Mouse (Mus musculus): ENCODE data around the gene Izumo1. TPM values are rescaled to one million over a fixed set of nuclear protein-coding genes. Genes with fewer than 3 reads are reported as not detected.

Gene Izumo1
- polyA plus RNA-seq, 1 experiment from 2014 or later: 0.16 TPM

DNA sequence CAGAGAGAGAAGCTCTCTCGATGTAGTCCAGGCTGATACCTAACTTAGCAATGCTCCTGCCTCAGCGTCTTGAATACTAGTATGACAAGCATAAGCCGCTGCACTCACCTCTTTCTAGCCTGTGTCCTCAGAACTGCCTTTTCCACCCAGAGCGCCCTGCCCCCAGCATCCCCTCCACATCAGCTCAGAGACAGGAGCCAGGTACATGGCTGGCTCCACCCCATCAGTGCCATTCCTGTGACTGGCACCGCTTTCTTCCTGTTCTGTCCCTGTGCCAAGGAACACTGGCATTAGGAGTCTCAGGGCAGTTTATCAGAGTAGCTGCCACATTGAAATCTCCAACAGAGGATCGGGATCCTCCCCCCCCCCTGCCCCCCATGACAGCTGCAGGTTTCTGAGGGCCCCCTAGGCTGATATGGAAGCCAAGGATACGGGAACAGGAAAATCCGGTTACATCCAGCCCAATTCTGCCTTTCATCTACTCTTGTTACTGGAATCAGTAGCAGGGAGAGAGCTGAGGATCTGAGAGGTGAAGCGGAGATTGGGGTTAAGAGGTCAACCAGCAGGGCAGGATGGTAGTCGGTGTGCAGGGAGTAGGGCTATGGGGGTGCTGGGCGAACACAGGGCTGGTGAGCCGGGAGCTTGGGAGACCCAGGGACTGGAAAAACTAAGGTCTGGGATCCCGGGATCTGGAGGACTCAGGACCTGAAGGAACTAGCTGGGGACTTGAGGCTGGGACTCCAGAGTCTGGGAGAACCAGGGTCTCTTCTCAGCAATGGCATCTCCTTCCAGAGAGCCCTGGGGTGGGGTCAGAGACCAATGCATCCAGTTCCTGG is 43.9 kb downstream of the Izumo1 start:
- Histone ChIP-seq H3K4me3 (ENCODE audit: low read length) (no peak overlapping the region), H3K27ac (ENCODE audit: low read length) (no peak overlapping the region), H3K36me3 (ENCODE audit: control insufficient read depth, insufficient read depth, low read length) (no peaks in the 10 kb centered on the region), H3K27me3 (ENCODE audit: control insufficient read depth, insufficient read depth, low read depth, low read length) (no peaks in the 10 kb centered on the region), H3K4me1 (replicated peaks; ENCODE audit: control insufficient read depth, insufficient read depth, low read length) (peaks cover 9% of the 10 kb centered on the region), H3K4me2 (ENCODE audit: low read depth, low read length) (0 out of 2 replicates have a peak overlapping the region, but pooled peaks have one; percentile 0), H3K9ac (ENCODE audit: low read length) (peak overlapping the region; percentile 24; the same call in 1 of the 2 replicates), H3K9me3 (ENCODE audit: control insufficient read depth, low read length) (no peaks in the 10 kb centered on the region)
- WGBS: 32% methylated on average over 13 of the region's 13 CpGs
- peak; percentile 66; the same call in 1 of the 2 replicates for ATAC-seq (ENCODE audit: low read depth)

DNA sequence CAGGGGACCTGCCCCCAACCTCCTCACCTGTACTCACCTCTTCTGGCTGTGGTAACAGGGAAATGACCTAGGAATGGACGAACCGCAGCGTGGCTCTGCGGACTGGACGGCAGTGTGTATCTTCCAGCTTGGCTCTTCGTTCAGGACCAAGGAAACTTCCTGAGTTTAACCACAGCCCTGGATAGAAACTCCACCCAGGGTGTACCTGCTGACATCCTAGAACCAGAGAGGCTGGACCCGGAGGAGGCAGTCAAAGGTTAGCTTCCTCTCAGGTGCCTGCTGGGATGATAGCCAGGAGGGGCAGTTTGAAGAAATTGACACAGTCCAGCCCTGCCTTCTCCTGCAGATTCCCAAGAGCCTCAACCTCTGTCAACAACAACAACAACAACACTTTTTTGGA is 44.5 kb downstream of the Izumo1 start, which contains the start of gene Fut2:
Gene Fut2, minus strand, starts transcription at position 234 of the 400 bp plus-strand sequence.
- no peak for ATAC-seq (ENCODE audit: low read depth)
- H3K27ac ChIP-seq (ENCODE audit: low read length): no peak within 1 kb of the TSS
- peak within 1 kb of the TSS; percentile 24; the same call in 1 of the 2 replicates for H3K9ac ChIP-seq (ENCODE audit: low read length)
- no peaks in the 10 kb centered on the region for H3K36me3 ChIP-seq (ENCODE audit: control insufficient read depth, insufficient read depth, low read length)
- 0 out of 2 replicates have a peak within 1 kb of the TSS, but pooled peaks have one; percentile 0 for H3K4me2 ChIP-seq (ENCODE audit: low read depth, low read length)
- H3K9me3 ChIP-seq (ENCODE audit: control insufficient read depth, low read length): no peaks in the 10 kb centered on the region
- no peak within 1 kb of the TSS for H3K4me3 ChIP-seq (ENCODE audit: low read length)
- H3K27me3 ChIP-seq (ENCODE audit: control insufficient read depth, insufficient read depth, low read depth, low read length): no peaks in the 10 kb centered on the region
- peaks cover 9% of the 10 kb centered on the region for H3K4me1 ChIP-seq (replicated peaks; ENCODE audit: control insufficient read depth, insufficient read depth, low read length)
- 67% methylated on average over 7 of the region's 7 CpGs for WGBS

DNA sequence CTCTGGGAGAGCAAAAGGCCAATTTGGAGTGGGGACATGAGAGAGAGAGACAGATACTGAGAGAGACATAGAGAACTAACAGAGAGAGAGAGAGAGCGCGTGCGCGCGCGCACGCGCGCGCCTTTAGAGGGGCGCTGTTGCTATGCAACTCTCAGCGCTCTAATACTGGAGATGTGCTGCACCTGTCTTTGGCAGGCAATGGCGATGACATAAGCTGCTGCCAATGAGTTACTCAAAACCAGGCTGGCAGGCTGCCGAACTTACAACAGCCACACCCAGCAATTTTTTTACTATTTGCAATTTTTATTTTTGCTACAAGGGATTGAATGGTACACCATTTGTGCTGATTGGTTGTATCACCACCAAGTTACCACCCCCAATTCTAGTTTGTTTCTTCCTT is 46.1 kb downstream of the Izumo1 start:
- ATAC-seq (ENCODE audit: low read depth): no peak
- H3K9me3 ChIP-seq (ENCODE audit: control insufficient read depth, low read length): no peaks in the 10 kb centered on the region
- H3K27me3 ChIP-seq (ENCODE audit: control insufficient read depth, insufficient read depth, low read depth, low read length): no peaks in the 10 kb centered on the region
- H3K4me1 ChIP-seq (replicated peaks; ENCODE audit: control insufficient read depth, insufficient read depth, low read length): peaks cover 9% of the 10 kb centered on the region
- H3K27ac ChIP-seq (ENCODE audit: low read length): no peak overlapping the region
- 74% methylated on average over 14 of the region's 14 CpGs for WGBS
- no peak overlapping the region for H3K9ac ChIP-seq (ENCODE audit: low read length)
- H3K4me2 ChIP-seq (ENCODE audit: low read depth, low read length): no peak overlapping the region
- no peaks in the 10 kb centered on the region for H3K36me3 ChIP-seq (ENCODE audit: control insufficient read depth, insufficient read depth, low read length)
- H3K4me3 ChIP-seq (ENCODE audit: low read length): no peak overlapping the region

DNA sequence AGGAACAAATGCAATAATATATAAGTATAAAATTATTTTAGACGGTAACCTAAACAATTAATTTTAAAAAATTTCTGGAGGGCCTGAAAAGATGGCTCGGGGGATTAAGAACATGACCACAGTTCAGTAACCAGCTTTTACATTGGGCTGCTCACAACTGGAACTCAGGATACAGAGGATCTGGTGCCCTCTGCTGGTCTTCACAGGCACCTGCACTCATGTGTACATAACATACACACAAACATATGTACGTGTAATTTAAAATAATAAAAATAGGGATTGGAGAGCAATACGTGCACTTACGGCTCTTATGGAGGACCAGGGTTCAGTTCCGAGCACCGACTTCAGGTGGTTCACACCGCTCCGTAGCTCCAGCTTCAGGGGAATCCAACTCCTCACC is 47.3 kb downstream of the Izumo1 start:
- no peak overlapping the region for H3K9ac ChIP-seq (ENCODE audit: low read length)
- H3K36me3 ChIP-seq (ENCODE audit: control insufficient read depth, insufficient read depth, low read length): no peaks in the 10 kb centered on the region
- no peak overlapping the region for H3K4me2 ChIP-seq (ENCODE audit: low read depth, low read length)
- H3K27me3 ChIP-seq (ENCODE audit: control insufficient read depth, insufficient read depth, low read depth, low read length): no peaks in the 10 kb centered on the region
- no peaks in the 10 kb centered on the region for H3K9me3 ChIP-seq (ENCODE audit: control insufficient read depth, low read length)
- ATAC-seq (ENCODE audit: low read depth): no peak
- peaks cover 9% of the 10 kb centered on the region for H3K4me1 ChIP-seq (replicated peaks; ENCODE audit: control insufficient read depth, insufficient read depth, low read length)
- no peak overlapping the region for H3K4me3 ChIP-seq (ENCODE audit: low read length)
- H3K27ac ChIP-seq (ENCODE audit: low read length): no peak overlapping the region
- WGBS: 94% methylated on average over 9 of the region's 9 CpGs

DNA sequence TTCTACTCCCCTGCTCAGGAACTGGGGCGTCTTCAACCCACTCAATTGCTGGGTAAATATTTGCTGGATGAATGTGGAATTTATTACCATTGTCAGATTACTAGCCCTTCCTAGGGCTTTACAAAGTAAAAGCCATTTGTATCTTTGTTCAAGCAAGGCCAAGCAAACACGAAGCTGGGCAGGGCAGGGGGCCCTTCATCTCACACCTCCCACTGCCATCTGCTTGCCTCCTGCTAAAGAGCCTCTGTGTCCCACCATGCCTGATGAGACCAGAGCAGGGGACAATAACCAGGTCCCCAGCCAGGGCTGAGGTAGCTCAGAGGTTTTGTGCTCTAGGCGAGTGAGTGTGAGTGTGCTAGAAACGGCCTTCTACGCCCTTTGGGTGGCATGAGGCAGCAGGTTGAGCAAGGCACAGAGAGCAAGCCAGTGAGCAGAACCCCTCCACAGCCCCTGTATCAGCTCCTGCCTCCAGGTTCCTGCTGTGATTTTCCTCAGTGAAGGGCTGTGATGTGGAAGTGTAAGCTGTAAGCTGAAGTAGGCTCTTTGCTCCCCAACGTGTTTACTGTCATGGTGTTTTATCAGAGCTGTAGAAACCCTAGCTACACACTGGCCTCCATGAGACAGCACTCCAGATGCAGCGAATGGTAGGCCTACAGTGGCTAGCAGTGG is 56.1 kb downstream of the Izumo1 start:
- 52% methylated on average over 7 of the region's 7 CpGs for WGBS
- H3K27me3 ChIP-seq (ENCODE audit: control insufficient read depth, insufficient read depth, low read depth, low read length): no peaks in the 10 kb centered on the region
- no peak for ATAC-seq (ENCODE audit: low read depth)
- H3K4me2 ChIP-seq (ENCODE audit: low read depth, low read length): no peak overlapping the region
- H3K9ac ChIP-seq (ENCODE audit: low read length): no peak overlapping the region
- H3K4me1 ChIP-seq (replicated peaks; ENCODE audit: control insufficient read depth, insufficient read depth, low read length): peaks cover 13% of the 10 kb centered on the region
- H3K36me3 ChIP-seq (ENCODE audit: control insufficient read depth, insufficient read depth, low read length): no peaks in the 10 kb centered on the region
- H3K9me3 ChIP-seq (ENCODE audit: control insufficient read depth, low read length): no peaks in the 10 kb centered on the region
- H3K4me3 ChIP-seq (ENCODE audit: low read length): no peak overlapping the region
- H3K27ac ChIP-seq (ENCODE audit: low read length): no peak overlapping the region

Other genes with a start within 250 kb of the Izumo1 start
- gene Snrnp70, start 226.1 kb upstream of the Izumo1 start, polyA plus RNA-seq (2015; fragmentation: Nextera tagmentation; extraction: Ambion mirVana): 181 and 191 TPM in 2 replicates
- gene Kcna7, start 216.2 kb upstream of the Izumo1 start, polyA plus RNA-seq (2015; fragmentation: Nextera tagmentation; extraction: Ambion mirVana): not detected in 2 replicates
- gene Ntf5, start 208.1 kb upstream of the Izumo1 start, polyA plus RNA-seq (2015; fragmentation: Nextera tagmentation; extraction: Ambion mirVana): 3.2 and 3.5 TPM in 2 replicates
- gene Lhb, start 201.0 kb upstream of the Izumo1 start, polyA plus RNA-seq (2015; fragmentation: Nextera tagmentation; extraction: Ambion mirVana): 2.3 and 3.3 TPM in 2 replicates
- 53.8 and 54.1 TPM in 2 replicates for gene Gys1, start 187.0 kb upstream of the Izumo1 start, polyA plus RNA-seq (2015; fragmentation: Nextera tagmentation; extraction: Ambion mirVana)
- 159 and 160 TPM in 2 replicates for gene Ruvbl2, start 183.7 kb upstream of the Izumo1 start, polyA plus RNA-seq (2015; fragmentation: Nextera tagmentation; extraction: Ambion mirVana)
- 4,912 and 5,024 TPM in 2 replicates for gene Ftl1, start 161.9 kb upstream of the Izumo1 start, polyA plus RNA-seq (2015; fragmentation: Nextera tagmentation; extraction: Ambion mirVana)
- 135 and 136 TPM in 2 replicates for gene Bax, start 154.9 kb upstream of the Izumo1 start, polyA plus RNA-seq (2015; fragmentation: Nextera tagmentation; extraction: Ambion mirVana)
- 0.39 and 0.57 TPM in 2 replicates for gene Tulp2, start 139.9 kb upstream of the Izumo1 start, polyA plus RNA-seq (2015; fragmentation: Nextera tagmentation; extraction: Ambion mirVana)
- not detected in 2 replicates for gene Gm45808, start 135.0 kb upstream of the Izumo1 start, polyA plus RNA-seq (2015; fragmentation: Nextera tagmentation; extraction: Ambion mirVana)
- gene Dhdh, start 133.0 kb upstream of the Izumo1 start, polyA plus RNA-seq (2015; fragmentation: Nextera tagmentation; extraction: Ambion mirVana): 3.6 and 3.7 TPM in 2 replicates
- 254 and 266 TPM in 2 replicates for gene Nucb1, start 111.4 kb upstream of the Izumo1 start, polyA plus RNA-seq (2015; fragmentation: Nextera tagmentation; extraction: Ambion mirVana)
- gene Ppp1r15a, start 95.5 kb upstream of the Izumo1 start, polyA plus RNA-seq (2015; fragmentation: Nextera tagmentation; extraction: Ambion mirVana): 22.4 and 29.0 TPM in 2 replicates
- gene Plekha4, start 95.5 kb upstream of the Izumo1 start, polyA plus RNA-seq (2015; fragmentation: Nextera tagmentation; extraction: Ambion mirVana): 2.3 and 3.4 TPM in 2 replicates
- gene Hsd17b14, start 66.9 kb upstream of the Izumo1 start, polyA plus RNA-seq (2015; fragmentation: Nextera tagmentation; extraction: Ambion mirVana): 0.72 and 0.84 TPM in 2 replicates
- gene Bcat2, start 51.7 kb upstream of the Izumo1 start, polyA plus RNA-seq (2015; fragmentation: Nextera tagmentation; extraction: Ambion mirVana): 59.5 and 60.0 TPM in 2 replicates
- 0.16 and 0.91 TPM in 2 replicates for gene Fgf21, start 6.3 kb upstream of the Izumo1 start, polyA plus RNA-seq (2015; fragmentation: Nextera tagmentation; extraction: Ambion mirVana)
- 0.26 and 0.70 TPM in 2 replicates for gene Fut1, start 4.5 kb upstream of the Izumo1 start, polyA plus RNA-seq (2015; fragmentation: Nextera tagmentation; extraction: Ambion mirVana)
- gene Rasip1, start 5.7 kb downstream of the Izumo1 start, polyA plus RNA-seq (2015; fragmentation: Nextera tagmentation; extraction: Ambion mirVana): 16.1 and 16.4 TPM in 2 replicates
- 10.6 and 11.5 TPM in 2 replicates for gene Mamstr, start 18.2 kb downstream of the Izumo1 start, polyA plus RNA-seq (2015; fragmentation: Nextera tagmentation; extraction: Ambion mirVana)
- gene Fut2, start 44.6 kb downstream of the Izumo1 start, polyA plus RNA-seq (2015; fragmentation: Nextera tagmentation; extraction: Ambion mirVana): 0.60 and 0.70 TPM in 2 replicates
- 0.95 and 1.8 TPM in 2 replicates for gene Ntn5, start 62.2 kb downstream of the Izumo1 start, polyA plus RNA-seq (2015; fragmentation: Nextera tagmentation; extraction: Ambion mirVana)
- 0.74 and 0.84 TPM in 2 replicates for gene Sec1, start 72.6 kb downstream of the Izumo1 start, polyA plus RNA-seq (2015; fragmentation: Nextera tagmentation; extraction: Ambion mirVana)
- 2.3 and 3.3 TPM in 2 replicates for gene Car11, start 78.0 kb downstream of the Izumo1 start, polyA plus RNA-seq (2015; fragmentation: Nextera tagmentation; extraction: Ambion mirVana)
- 1.5 and 1.7 TPM in 2 replicates for gene Dbp, start 83.3 kb downstream of the Izumo1 start, polyA plus RNA-seq (2015; fragmentation: Nextera tagmentation; extraction: Ambion mirVana)
- 984 and 1,005 TPM in 2 replicates for gene Rpl18, start 93.6 kb downstream of the Izumo1 start, polyA plus RNA-seq (2015; fragmentation: Nextera tagmentation; extraction: Ambion mirVana)
- gene Sphk2, start 96.2 kb downstream of the Izumo1 start, polyA plus RNA-seq (2015; fragmentation: Nextera tagmentation; extraction: Ambion mirVana): 28.9 TPM in 2 replicates
- gene Fam83e, start 99.4 kb downstream of the Izumo1 start, polyA plus RNA-seq (2015; fragmentation: Nextera tagmentation; extraction: Ambion mirVana): 2.0 and 2.1 TPM in 2 replicates
- not detected in 2 replicates for gene Spaca4, start 104.0 kb downstream of the Izumo1 start, polyA plus RNA-seq (2015; fragmentation: Nextera tagmentation; extraction: Ambion mirVana)
- gene Lmtk3, start 161.9 kb downstream of the Izumo1 start, polyA plus RNA-seq (2015; fragmentation: Nextera tagmentation; extraction: Ambion mirVana): 0.72 and 1.0 TPM in 2 replicates
- 6.6 and 7.9 TPM in 2 replicates for gene Sult2b1, start 162.9 kb downstream of the Izumo1 start, polyA plus RNA-seq (2015; fragmentation: Nextera tagmentation; extraction: Ambion mirVana)
- gene Cyth2, start 192.8 kb downstream of the Izumo1 start, polyA plus RNA-seq (2015; fragmentation: Nextera tagmentation; extraction: Ambion mirVana): 108 and 112 TPM in 2 replicates
- 0.68 and 1.3 TPM in 2 replicates for gene Kcnj14, start 203.0 kb downstream of the Izumo1 start, polyA plus RNA-seq (2015; fragmentation: Nextera tagmentation; extraction: Ambion mirVana)
- 50.0 and 51.4 TPM in 2 replicates for gene Grwd1, start 209.1 kb downstream of the Izumo1 start, polyA plus RNA-seq (2015; fragmentation: Nextera tagmentation; extraction: Ambion mirVana)